Comparison of ENCODE assay signal across 7 mouse cellular contexts in the genomic region with DNA sequence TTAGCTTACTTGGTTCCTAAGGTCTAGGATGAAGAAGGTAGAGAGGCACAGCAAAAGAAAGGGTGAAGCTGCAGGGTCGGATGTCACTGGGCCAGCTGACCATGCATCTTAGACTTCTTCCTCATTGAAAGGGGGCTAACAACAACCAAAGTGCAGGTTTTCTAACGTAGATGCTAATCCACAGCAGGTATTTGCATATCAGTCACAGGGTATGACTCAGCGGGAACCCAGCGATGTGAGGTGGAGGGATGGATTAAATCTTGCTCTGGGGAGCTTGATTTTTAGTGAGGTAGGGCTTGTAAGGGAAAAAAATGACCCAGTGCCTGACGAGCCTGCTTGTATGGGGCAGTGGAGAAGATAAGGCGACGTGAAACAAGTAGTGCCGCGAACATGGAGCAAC. TPM values are rescaled to one million over a fixed set of nuclear protein-coding genes. Genes with fewer than 3 reads are reported as not detected.
A peak's percentile ranks its signal among the peaks of the same experiment; 100 is the strongest.
DNase-seq lines count a peak whose midpoint lies in the region; ATAC-seq lines count a peak whose summit lies in the region.

No protein-coding gene starts in this region.

- peak overlapping the region; percentile 27 for H3K4me2 ChIP-seq in hindbrain, embryonic 15.5 days
- H3K4me2 ChIP-seq in intestine, embryonic 15.5 days (replicated peaks): peak overlapping the region; percentile 53
- H3K4me2 ChIP-seq in forebrain, embryonic 16.5 days (ENCODE audit: low read length): no peak overlapping the region

- no peak overlapping the region for H3K27ac ChIP-seq in hindbrain, embryonic 15.5 days (replicated peaks)
- H3K27ac ChIP-seq in hindbrain, embryonic 10.5 days: no peak overlapping the region
- H3K27ac ChIP-seq in intestine, embryonic 15.5 days: no peak overlapping the region
- no peak overlapping the region for H3K27ac ChIP-seq in forebrain, embryonic 16.5 days (ENCODE audit: low read length)

- no peaks in the 10 kb centered on the region for H3K9me3 ChIP-seq in hindbrain, embryonic 15.5 days
- no peaks in the 10 kb centered on the region for H3K9me3 ChIP-seq in hindbrain, embryonic 10.5 days
- no peaks in the 10 kb centered on the region for H3K9me3 ChIP-seq in intestine, embryonic 15.5 days
- no peaks in the 10 kb centered on the region for H3K9me3 ChIP-seq in forebrain, embryonic 16.5 days (ENCODE audit: control insufficient read depth, low read length)

- H3K4me1 ChIP-seq in hindbrain, embryonic 15.5 days (replicated peaks): no peaks in the 10 kb centered on the region
- H3K4me1 ChIP-seq in hindbrain, embryonic 10.5 days (replicated peaks): peaks cover 17% of the 10 kb centered on the region; the same call in 1 of the 2 replicates
- peaks cover 19% of the 10 kb centered on the region; the same call in 1 of the 2 replicates for H3K4me1 ChIP-seq in intestine, embryonic 15.5 days (replicated peaks)
- H3K4me1 ChIP-seq in forebrain, embryonic 16.5 days (replicated peaks; ENCODE audit: control insufficient read depth, insufficient read depth, low read length): no peaks in the 10 kb centered on the region

- H3K9ac ChIP-seq in hindbrain, embryonic 15.5 days: no peak overlapping the region
- H3K9ac ChIP-seq in intestine, embryonic 15.5 days: no peak overlapping the region
- H3K9ac ChIP-seq in forebrain, embryonic 16.5 days (replicated peaks; ENCODE audit: low read depth, low read length): no peak overlapping the region

- ATAC-seq in hindbrain, embryonic 15.5 days (ENCODE audit: low FRiP score, low read depth): no peak
- no peak for ATAC-seq in intestine, embryonic 15.5 days
- ATAC-seq in forebrain, embryonic 16.5 days: no peak

- DNase-seq in hindbrain, embryonic 10.5 days (ENCODE audit: low spot score): no peak
- DNase-seq in urinary bladder, postnatal 25 days (ENCODE audit: low spot score): peak; percentile 8
- DNase-seq in urinary bladder, adult 2 months (ENCODE audit: low spot score): no peak
- DNase-seq in right cerebral cortex, adult 2 months (ENCODE audit: low spot score in 2 of 2): no peak

- no peak overlapping the region for H3K4me3 ChIP-seq in hindbrain, embryonic 15.5 days
- H3K4me3 ChIP-seq in hindbrain, embryonic 10.5 days: no peak overlapping the region
- no peak overlapping the region for H3K4me3 ChIP-seq in intestine, embryonic 15.5 days (replicated peaks)
- H3K4me3 ChIP-seq in forebrain, embryonic 16.5 days (replicated peaks; ENCODE audit: low read length): no peak overlapping the region

- H3K27me3 ChIP-seq in hindbrain, embryonic 15.5 days: peaks cover 29% of the 10 kb centered on the region
- peaks cover 45% of the 10 kb centered on the region for H3K27me3 ChIP-seq in hindbrain, embryonic 10.5 days (ENCODE audit: insufficient read depth, poor library complexity, severe bottlenecking)
- H3K27me3 ChIP-seq in intestine, embryonic 15.5 days (replicated peaks): no peaks in the 10 kb centered on the region
- H3K27me3 ChIP-seq in forebrain, embryonic 16.5 days (replicated peaks; ENCODE audit: control insufficient read depth, insufficient read depth, low read length): peaks cover 11% of the 10 kb centered on the region; the same call in 1 of the 2 replicates

- WGBS in hindbrain, embryonic 15.5 days: 14% methylated on average over 9 of the region's 9 CpGs
- WGBS in hindbrain, embryonic 10.5 days: 11% methylated on average over 9 of the region's 9 CpGs
- 21% methylated on average over 9 of the region's 9 CpGs for WGBS in intestine, embryonic 15.5 days
- WGBS in forebrain, embryonic 16.5 days: 12% methylated on average over 9 of the region's 9 CpGs

- H3K36me3 ChIP-seq in hindbrain, embryonic 15.5 days: no peaks in the 10 kb centered on the region
- no peaks in the 10 kb centered on the region for H3K36me3 ChIP-seq in hindbrain, embryonic 10.5 days
- H3K36me3 ChIP-seq in intestine, embryonic 15.5 days: no peaks in the 10 kb centered on the region
- no peaks in the 10 kb centered on the region for H3K36me3 ChIP-seq in forebrain, embryonic 16.5 days (ENCODE audit: control insufficient read depth, insufficient read depth)

RNA-seq across cellular contexts. Expression of gene Ets1, which starts 9.5 kb away (rescaled TPM):
- polyA plus RNA-seq in hindbrain, embryonic 15.5 days (2015; fragmentation: Nextera tagmentation; extraction: Ambion mirVana): 18.9 and 19.1 TPM in 2 replicates
- polyA plus RNA-seq in hindbrain, embryonic 10.5 days (2016; fragmentation: Nextera tagmentation; extraction: Ambion mirVana): 29.0 and 32.0 TPM in 2 replicates
- 16.5 and 17.7 TPM in 2 replicates for polyA plus RNA-seq in urinary bladder, adult 2 months (2012; rRNA removed)
- polyA plus RNA-seq in intestine, embryonic 15.5 days (2015; fragmentation: Nextera tagmentation; extraction: Ambion mirVana): 38.5 and 43.0 TPM in 2 replicates
- polyA plus RNA-seq in forebrain, embryonic 16.5 days (2015; fragmentation: Nextera tagmentation; extraction: Ambion mirVana): 21.3 and 26.2 TPM in 2 replicates
